Mouse (Mus musculus) right cerebral cortex, adult 2 months (tissue): ENCODE measurements at regions not wholly inside any gene's neighbourhood (a gene's known extent, or its start where the extent isn't known, plus 50 kb on each side); places are given as distances from the start of the nearest gene placed in this dataset.

Experiments
- DNase-seq, 2 experiments: peaks; one replicate each; pipeline ENCODE4 v3.0.0; 2021 to 2022; ENCODE audit warnings: low spot score in 2 of 2

- peak; percentile 59 to 69 for DNase-seq
Measured at GRCm38 (mm10) chr4:34226089-34226840, 176.3 kb upstream of the Spaca1 start.

DNA sequence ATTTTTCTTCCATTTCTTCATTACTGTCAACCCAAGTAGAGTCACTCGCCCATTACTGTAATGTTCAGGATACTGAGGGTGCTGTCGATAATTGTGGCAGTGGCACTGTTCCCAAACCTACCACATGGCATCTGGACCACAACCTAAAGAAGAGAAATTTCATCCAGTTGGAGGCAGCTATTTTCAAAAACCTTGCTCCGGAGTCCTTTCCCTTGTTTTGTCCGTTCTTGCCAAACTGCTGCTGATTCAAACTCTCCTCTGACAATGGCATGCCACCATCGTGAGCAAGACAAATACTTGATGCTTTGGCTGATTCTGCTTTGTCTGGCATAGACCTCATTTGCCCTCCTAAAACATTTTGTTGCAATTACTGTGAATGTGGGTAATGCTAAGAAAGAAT is 176.9 kb upstream of the Spaca1 start:
- no peak for DNase-seq

DNA sequence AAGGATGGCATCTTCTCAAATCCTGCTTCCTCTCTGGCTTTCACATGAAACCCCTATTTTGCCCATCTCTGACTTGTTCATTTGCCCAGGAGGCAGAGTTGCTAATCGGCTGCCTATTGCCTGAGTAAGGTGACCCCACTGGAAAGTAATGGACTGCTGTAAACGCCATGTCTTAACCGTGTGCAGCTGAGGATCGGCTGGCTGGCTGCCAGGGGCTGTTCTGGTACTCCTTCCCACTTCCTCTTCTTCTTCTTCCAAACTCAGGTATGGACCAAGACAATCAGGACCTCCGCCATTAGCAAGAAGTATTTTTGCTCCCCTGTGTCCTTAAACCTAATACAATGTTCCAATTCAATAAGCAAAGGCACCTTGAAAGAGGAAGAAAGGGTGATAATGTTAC is 177.6 kb upstream of the Spaca1 start:
- DNase-seq = no peak

GRCm38 (mm10) chr4:34231270-34231669 is 181.3 kb upstream of the Spaca1 start:
- DNase-seq = peak; percentile 76 to 78

- no peak for DNase-seq
Measured at GRCm38 (mm10) chr4:34234204-34234603, 184.2 kb upstream of the Spaca1 start.

GRCm38 (mm10) chr4:34234645-34235044 is 184.7 kb upstream of the Spaca1 start:
- DNase-seq = no peak

DNA sequence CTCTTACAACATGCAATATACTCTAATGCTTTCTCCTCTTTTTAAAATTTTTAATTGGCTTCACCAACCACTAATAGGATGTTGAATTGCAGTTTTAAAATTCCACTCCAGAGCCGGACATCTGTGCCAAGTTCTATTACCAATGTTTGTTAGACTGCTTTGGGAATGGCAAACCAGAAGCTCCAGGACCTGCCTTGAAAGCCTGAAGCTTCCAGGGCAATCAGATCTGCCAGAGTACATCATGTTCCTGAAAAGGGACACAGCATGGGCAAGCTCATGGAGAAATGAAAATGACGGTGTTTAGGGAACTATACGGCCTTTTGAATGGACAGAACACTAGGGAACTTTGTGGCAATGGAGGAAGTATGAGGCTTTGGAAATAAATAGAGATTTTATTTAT is 187.8 kb upstream of the Spaca1 start:
- no peak for DNase-seq

- DNase-seq = no peak
Measured at GRCm38 (mm10) chr4:34239624-34240023, 189.6 kb upstream of the Spaca1 start.

GRCm38 (mm10) chr4:34241060-34241571 is 191.1 kb upstream of the Spaca1 start:
- peak in 1 of 2 experiments; percentile 23 for DNase-seq

GRCm38 (mm10) chr4:34241673-34242072 is 191.7 kb upstream of the Spaca1 start:
- no peak for DNase-seq

- no peak for DNase-seq
Measured at GRCm38 (mm10) chr4:34259444-34259843, 209.5 kb upstream of the Spaca1 start.

- no peak for DNase-seq
Measured at GRCm38 (mm10) chr4:34260468-34260867, 210.5 kb upstream of the Spaca1 start.

DNA sequence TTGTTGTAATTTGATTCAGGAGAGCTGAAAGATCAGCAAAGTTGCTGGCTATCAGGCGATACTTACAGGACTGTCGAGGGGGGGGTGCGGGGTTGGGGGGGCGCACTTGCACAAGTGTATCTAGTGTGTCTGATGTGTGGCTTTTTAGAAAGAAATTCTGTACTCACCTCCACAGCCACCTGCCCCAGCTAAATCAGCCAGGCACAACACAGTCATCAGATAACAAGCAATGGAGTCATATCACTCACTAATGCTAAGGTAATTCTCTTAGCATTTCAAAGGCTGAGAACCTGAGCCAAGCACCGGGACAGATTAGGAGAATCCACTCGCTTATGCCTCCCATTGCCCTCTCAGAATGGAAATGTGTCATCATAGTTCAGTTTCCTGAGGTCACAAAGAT is 211.8 kb upstream of the Spaca1 start:
- DNase-seq = no peak

DNA sequence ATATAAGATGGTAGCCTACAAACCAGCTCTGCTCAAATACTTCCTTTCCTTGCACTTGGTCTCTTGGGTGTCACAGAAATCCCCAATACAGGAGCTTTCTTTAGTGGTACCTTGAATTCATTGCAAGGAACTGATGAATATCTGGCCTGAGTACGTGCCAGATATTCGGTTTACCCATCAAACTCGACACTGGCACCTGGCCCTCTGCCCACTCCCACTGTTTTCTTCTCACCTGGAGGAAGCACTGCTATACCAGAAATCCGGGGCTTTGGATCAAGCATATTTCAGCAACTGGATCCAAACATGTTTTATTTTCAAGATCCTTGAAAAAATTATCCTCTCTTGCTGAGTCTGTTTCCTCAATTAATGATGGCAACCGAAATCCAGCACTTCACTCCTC is 214.4 kb upstream of the Spaca1 start:
- DNase-seq = no peak

DNA sequence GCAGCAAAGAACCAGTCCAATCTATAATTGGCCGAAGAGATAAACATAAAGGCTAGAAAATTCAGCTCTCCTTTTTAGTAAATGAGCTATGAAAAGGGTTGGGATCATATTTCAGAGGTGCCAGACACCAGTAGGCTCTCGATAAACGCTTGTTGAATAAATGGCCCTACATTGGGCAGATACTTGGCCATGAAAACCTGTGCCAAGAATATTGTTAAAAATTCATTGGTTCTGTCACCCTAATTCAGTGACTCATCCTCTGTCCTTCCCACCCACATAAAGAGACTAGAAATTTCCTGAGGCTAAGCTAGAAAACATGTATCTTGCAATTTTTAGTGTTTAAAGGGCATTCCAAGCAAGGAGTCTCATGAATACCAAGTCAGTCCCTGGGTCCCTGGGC is 224.3 kb upstream of the Spaca1 start:
- DNase-seq = peak in 1 of 2 experiments; percentile 13

DNA sequence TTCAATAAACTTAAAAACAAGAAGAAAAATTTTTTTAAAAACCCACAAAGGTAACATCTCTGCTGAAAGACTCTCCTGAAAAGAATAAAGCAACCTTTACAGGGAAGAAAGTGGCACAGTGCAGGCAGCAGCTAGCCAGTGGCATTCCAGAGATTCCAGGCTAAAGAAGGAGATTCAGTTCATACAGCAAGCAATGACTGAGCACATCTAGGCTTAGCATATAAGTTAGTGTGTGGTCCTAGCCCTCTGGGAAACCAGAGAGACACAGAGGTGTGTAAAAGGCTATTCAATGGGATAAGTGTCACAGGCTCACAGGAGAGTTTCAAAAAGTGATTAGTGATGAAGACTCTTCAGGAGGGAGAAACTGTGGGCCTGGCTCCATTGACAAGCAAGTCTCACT is 225.4 kb upstream of the Spaca1 start:
- no peak for DNase-seq

- DNase-seq = no peak
Measured at GRCm38 (mm10) chr4:34302504-34303108, 248.1 kb upstream of the Akirin2 start.

DNA sequence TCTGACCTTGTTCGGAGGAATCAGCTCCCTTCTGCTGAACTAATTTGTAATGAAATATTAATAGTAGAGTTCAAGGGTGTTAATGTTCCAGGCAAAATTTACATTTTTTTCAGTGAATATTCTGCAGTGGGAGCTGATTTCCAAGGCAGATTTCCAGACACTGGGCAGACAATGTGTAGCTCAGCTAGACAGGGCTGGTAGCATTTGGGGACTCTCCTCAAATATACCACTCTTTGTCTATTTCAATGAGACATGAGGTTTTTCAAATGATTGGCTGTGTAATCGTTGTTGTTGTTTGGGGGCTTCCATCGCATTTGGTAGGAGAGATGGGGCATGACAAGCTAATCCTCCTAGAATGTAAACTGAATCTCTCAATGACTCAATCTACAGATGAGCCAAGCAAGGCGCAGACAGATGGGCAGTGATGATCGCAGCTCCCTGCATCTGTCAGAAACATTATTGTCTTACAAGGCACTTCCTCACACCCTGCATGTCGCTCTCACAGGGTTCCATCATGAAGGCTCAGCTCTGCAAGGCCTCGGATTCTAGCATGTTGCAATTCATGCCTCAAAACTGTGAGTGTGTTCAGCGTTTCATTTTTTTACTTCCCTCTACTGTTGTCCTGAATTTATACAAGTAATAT is 241.7 kb upstream of the Akirin2 start:
- peak; percentile 15 to 36 for DNase-seq

- DNase-seq = no peak
Measured at GRCm38 (mm10) chr4:34310061-34310642, 240.6 kb upstream of the Akirin2 start.

GRCm38 (mm10) chr4:34315848-34316247 is 234.9 kb upstream of the Akirin2 start:
- DNase-seq = peak; percentile 37 to 39

GRCm38 (mm10) chr4:34322841-34323240 is 227.9 kb upstream of the Akirin2 start:
- DNase-seq = no peak

DNA sequence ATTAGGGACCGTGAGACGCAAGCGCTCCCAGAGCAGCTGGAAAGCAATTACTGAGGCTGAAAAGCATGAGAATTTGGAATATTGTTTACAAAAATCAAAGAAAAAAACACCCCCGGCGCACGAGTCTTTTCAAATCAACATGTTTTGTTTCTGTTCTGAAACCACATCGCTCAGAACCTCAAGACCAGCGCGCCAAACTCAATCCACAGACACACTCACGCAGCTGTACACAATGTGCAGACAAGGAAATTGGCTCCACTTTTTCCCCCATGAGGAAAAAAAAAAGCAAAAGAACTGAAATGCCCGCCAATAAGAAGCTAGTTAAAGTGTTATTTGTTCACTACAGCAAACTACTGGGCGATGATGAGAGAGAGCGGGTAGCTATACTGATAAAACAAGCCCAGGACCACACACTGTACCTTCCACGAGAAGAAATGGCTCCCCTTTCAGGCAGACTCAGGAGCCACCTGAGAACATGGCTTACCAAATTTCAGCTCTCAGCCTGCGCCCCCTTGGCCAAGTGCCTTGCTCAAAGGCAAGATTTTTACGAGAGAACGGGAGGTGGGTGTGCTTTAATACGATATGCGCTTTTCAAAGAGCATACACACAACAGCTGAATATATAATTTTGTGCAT is 222.5 kb upstream of the Akirin2 start:
- peak in 1 of 2 experiments; percentile 25 for DNase-seq
